Mouse (Mus musculus) embryonic fibroblast, embryonic 13.5 days (primary cell): ENCODE data around the gene Foxk1. TPM values are rescaled to one million over a fixed set of nuclear protein-coding genes. Genes with fewer than 3 reads are reported as not detected.

ENCODE experiments used
- H3K27ac ChIP-seq: 2 replicates; pipeline ENCODE4 v1.5.1; 2012; ENCODE audit warnings: low read length, control low read depth, inconsistent platforms; ENCODE audit not compliant: insufficient read depth
- H3K4me1 ChIP-seq: 2 replicates; pipeline ENCODE4 v1.6.1; 2011; ENCODE audit warnings: low read length; ENCODE audit not compliant: control insufficient read depth, insufficient read depth
- H3K4me3 ChIP-seq: 2 replicates; pipeline ENCODE4 v1.5.1; 2011; ENCODE audit warnings: mild to moderate bottlenecking, control low read depth, low read length; ENCODE audit not compliant: insufficient read depth
- CTCF ChIP-seq: IDR thresholded peaks from 2 replicates; pipeline ENCODE4 v1.5.1; 2011; ENCODE audit warnings: mild to moderate bottlenecking, control low read depth, low read length, moderate library complexity, borderline replicate concordance; ENCODE audit not compliant: insufficient read depth
- POLR2A ChIP-seq: IDR thresholded peaks from 2 replicates; pipeline ENCODE4 v1.6.1; 2011; ENCODE audit warnings: low read depth, mild to moderate bottlenecking, control low read depth, low read length, moderate library complexity
- polyA plus RNA-seq: library from polyadenylated mRNA; stranded (reverse); fragments of >200 nt; gene quantifications from 2 replicates; pipeline ENCODE4 v1.2.4, GENCODE M21; 2011; ENCODE audit warnings: low read depth; ENCODE audit not compliant: missing spikeins, insufficient read length

Foxk1 gene
- polyA plus RNA-seq, 1 experiment, result 38.3 TPM

- no peak for TF ChIP-seq CTCF
- TF ChIP-seq POLR2A, result no peak
- Histone ChIP-seq H3K4me1 (peaks cover 6% of the 10 kb centered on the region; the same call in 1 of the 2 replicates), H3K27ac (no peak overlapping the region), H3K4me3 (no peak overlapping the region)
Observed at GRCm38 (mm10) chr5:142416070-142416775, 14.9 kb downstream of the Foxk1 start.

- Histone ChIP-seq H3K4me3 (no peak overlapping the region), H3K4me1 (peaks cover 6% of the 10 kb centered on the region; the same call in 1 of the 2 replicates), H3K27ac (no peak overlapping the region)
- no peak for TF ChIP-seq CTCF
- TF ChIP-seq POLR2A, result no peak
Observed at GRCm38 (mm10) chr5:142417104-142417503, 15.8 kb downstream of the Foxk1 start.

- H3K27ac ChIP-seq, result no peak overlapping the region
- no peak overlapping the region for H3K4me3 ChIP-seq
- no peak for TF ChIP-seq POLR2A
- no peak for TF ChIP-seq CTCF
- no peaks in the 10 kb centered on the region for H3K4me1 ChIP-seq
Observed at GRCm38 (mm10) chr5:142417876-142418275, 16.6 kb downstream of the Foxk1 start.

GRCm38 (mm10) chr5:142418419-142418818, 17.1 kb downstream of the Foxk1 start:
- TF ChIP-seq CTCF (no peak), POLR2A (no peak)
- H3K4me1 ChIP-seq, result no peaks in the 10 kb centered on the region
- H3K27ac ChIP-seq, result no peak overlapping the region
- no peak overlapping the region for H3K4me3 ChIP-seq

- TF ChIP-seq CTCF (no peak), POLR2A (no peak)
- H3K4me3 ChIP-seq, result no peak overlapping the region
- H3K27ac ChIP-seq, result no peak overlapping the region
- H3K4me1 ChIP-seq, result peaks cover 7% of the 10 kb centered on the region; the same call in 1 of the 2 replicates
Observed at GRCm38 (mm10) chr5:142420317-142420716, 19.0 kb downstream of the Foxk1 start.

GRCm38 (mm10) chr5:142420920-142421319, 19.6 kb downstream of the Foxk1 start:
- H3K27ac ChIP-seq, result no peak overlapping the region
- no peak for TF ChIP-seq CTCF
- TF ChIP-seq POLR2A, result no peak
- peaks cover 12% of the 10 kb centered on the region for H3K4me1 ChIP-seq
- no peak overlapping the region for H3K4me3 ChIP-seq

- H3K4me3 ChIP-seq, result no peak overlapping the region
- H3K27ac ChIP-seq, result no peak overlapping the region
- H3K4me1 ChIP-seq, result peaks cover 13% of the 10 kb centered on the region
- no peak for TF ChIP-seq POLR2A
- no peak for TF ChIP-seq CTCF
Observed at GRCm38 (mm10) chr5:142421886-142422285, 20.6 kb downstream of the Foxk1 start.

GRCm38 (mm10) chr5:142423141-142423540, 21.8 kb downstream of the Foxk1 start:
- TF ChIP-seq POLR2A (no peak), CTCF (no peak)
- no peak overlapping the region for H3K4me3 ChIP-seq
- H3K27ac ChIP-seq, result no peak overlapping the region
- peaks cover 17% of the 10 kb centered on the region for H3K4me1 ChIP-seq

- TF ChIP-seq POLR2A, result no peak
- no peak for TF ChIP-seq CTCF
- no peak overlapping the region for H3K4me3 ChIP-seq
- no peak overlapping the region for H3K27ac ChIP-seq
- H3K4me1 ChIP-seq, result peaks cover 17% of the 10 kb centered on the region
Observed at GRCm38 (mm10) chr5:142423701-142424100, 22.4 kb downstream of the Foxk1 start.

GRCm38 (mm10) chr5:142424627-142425349, 23.5 kb downstream of the Foxk1 start:
- Histone ChIP-seq H3K27ac (peak overlapping the region; percentile 78), H3K4me3 (no peak overlapping the region), H3K4me1 (peaks cover 17% of the 10 kb centered on the region)
- TF ChIP-seq CTCF (no peak), POLR2A (peak; percentile 48; the same call in 1 of the 2 replicates)

- H3K4me3 ChIP-seq, result no peak overlapping the region
- peaks cover 17% of the 10 kb centered on the region for H3K4me1 ChIP-seq
- peak overlapping the region; percentile 78; the same call in 1 of the 2 replicates for H3K27ac ChIP-seq
- no peak for TF ChIP-seq POLR2A
- TF ChIP-seq CTCF, result no peak
Observed at GRCm38 (mm10) chr5:142426476-142426875, 25.2 kb downstream of the Foxk1 start.
